Mouse (Mus musculus) cerebellum, postnatal 10 days (tissue): ENCODE data around the gene Slc6a21.
"Not testable (repeated sequence)": the region's sequence is repeated elsewhere in the genome, so short reads cannot be mapped to it uniquely, and the experiment has no call there.

Experiments
- DNase-seq, 2 experiments: peaks; one replicate each; pipeline ENCODE4 v3.0.0; 2021; ENCODE audit warnings: mixed read lengths in 2 of 2

Slc6a21 gene

DNA sequence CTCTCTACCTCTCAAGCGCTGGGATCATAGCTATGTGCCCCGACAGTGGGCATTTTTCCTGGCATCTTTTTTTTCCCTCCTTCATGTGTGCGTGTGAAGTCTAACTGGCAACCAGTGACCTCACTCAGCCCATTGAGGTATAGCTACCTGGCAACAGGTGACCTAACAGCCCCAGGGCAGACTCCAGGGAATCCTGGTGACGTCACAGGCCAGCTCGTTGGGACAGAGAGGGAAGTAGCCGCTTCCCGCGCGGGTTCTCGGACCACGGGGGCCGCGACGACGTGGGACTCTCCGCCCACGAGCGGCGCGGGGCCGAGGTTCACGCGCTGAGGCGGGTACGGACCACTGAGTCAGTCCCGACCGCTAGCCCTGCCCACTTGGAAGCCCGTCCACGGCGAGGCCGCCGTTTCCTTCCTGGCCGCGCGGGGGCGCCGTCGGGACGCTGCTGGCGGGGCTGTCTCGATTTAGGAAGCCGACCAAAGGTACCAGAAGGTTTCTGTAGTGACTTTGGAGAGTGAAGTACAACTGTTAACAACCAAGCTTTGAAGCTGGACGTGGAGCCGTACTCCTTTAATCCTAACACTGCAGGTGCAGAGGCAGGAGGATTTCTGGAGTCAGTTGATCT is at the start of gene Slc6a21:
Gene Slc6a21, plus strand, starts transcription at position 378 of the 625 bp plus-strand sequence.
- DNase-seq = peak; percentile 83 to 86

GRCm38 (mm10) chr7:45228548-45228947 is 48.8 kb upstream of the Slc6a21 start:
- DNase-seq = no peak

DNA sequence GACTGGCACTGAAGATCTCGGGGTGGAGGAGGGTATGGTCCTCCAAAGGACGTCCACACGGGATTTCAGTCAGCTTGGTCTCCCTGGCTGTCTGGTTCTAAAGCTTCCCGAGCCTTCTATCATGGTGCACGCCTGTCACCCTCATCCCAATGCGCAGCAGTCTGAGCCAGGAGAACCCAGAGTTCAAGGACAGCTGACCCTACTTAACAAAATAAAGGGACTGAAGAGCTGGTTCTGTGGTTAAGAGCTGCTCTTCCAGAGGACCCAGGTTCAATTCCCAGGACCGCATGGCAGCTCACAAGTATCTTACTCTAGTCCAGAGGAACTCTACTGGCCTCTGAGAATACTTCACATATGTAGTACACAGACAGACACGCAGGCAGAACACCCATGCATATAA is 48.3 kb upstream of the Slc6a21 start:
- no peak for DNase-seq

DNA sequence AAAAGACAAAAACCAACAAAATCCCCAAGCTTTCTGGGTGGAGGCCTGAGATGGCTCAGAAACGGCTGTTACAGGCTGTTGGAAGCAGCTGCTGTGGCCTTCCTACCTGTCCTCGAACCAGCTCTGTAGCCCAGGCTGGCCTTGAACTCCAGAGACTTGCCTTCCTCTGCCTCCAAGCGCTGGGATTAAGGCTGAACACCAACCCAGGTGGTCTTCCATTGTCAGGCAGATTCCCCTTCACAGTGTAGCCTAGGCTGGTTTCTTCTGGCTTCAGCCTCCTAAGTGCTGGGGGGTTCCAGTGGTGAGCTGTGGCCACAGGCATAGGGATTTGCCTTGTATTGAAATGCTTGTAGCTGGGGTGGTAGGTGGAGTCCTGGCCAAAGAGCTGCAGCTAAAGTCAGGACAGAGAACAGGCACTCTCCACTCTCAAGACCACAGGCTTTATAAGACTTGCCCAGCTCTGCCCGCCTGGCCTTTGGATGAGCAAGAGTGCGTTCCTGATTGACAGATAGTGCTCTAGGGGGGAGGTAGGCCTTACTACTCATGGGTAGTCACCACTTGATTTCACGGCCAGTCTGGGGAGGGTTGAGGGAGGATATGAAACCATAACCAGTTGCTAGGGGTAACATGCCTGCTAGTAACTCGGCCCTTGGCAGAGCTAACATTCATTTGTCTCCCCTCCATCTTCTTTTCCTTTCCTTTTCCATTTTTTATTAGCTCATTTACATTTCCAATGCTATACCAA is 47.7 kb upstream of the Slc6a21 start:
- DNase-seq = no peak

DNA sequence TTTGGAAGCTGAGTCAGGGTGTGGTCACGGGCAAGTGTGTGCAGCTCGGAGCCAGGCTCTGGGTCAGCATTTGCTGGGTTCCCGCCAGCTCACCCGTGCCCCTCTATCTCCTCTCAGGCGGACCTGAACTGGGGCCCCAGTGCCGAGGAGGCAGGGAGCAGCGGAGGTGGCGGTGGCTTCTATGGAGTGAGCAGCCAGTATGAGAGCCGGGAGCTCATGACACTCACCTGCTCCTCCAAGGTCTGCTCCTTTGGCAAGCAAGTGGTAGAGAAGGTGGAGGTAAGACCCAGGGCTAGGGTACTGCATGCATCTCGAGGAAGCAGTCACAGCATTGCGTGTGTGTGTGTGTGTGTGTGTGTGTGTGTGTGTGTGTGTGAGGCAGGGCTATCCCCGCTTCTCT is 46.1 kb upstream of the Slc6a21 start:
- DNase-seq = no peak

DNA sequence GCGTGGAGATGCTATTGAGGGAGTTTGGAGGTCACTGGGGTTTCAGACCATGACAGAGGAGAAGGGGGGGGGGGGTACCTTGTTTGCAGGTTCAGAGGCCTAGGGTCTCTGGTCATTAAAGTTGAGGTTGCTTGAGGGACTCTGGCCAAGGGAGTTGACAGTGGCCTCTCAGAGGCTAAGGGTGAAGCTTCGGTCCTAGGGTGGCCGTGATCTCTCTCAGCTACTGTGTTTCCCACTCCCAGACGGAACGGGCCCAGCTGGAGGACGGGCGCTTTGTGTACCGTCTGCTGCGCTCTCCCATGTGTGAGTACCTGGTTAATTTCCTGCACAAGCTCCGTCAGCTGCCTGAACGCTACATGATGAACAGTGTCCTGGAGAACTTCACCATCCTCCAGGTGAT is 45.4 kb upstream of the Slc6a21 start:
- no peak for DNase-seq

DNA sequence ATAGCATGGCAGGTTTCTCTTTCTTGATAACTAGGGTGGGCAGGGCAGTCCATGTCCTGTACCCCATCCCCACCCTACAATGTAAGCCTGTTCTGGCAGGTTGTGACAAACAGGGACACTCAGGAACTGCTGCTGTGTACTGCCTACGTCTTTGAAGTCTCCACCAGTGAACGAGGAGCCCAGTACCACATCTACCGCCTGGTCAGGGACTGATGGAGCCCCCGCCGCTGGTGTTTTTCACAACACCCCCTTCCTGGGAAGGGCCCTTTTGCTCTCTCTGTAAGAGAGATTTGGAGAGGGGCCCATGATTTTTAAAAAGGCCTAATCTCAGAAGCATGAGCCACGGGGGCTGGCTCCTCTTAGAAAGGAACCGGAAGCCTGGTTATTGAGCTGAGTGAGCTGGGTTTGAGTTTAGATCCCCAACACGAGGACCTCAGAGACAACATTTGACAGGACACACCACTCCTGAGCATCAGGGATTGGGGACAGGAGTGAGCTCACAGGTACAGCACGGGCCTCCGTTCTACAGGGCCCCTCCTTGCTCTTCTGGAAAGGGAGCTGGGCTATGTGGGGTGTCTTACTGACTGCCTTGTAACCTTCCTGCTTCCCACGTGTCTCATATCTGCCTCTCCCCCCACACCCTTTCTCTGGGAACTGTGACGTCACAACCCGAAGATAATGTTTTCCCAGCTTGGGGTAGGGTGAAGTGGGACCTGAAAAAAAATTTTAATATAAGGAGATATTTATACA is 44.4 kb upstream of the Slc6a21 start:
- DNase-seq = peak in 1 of 2 experiments; percentile 33

GRCm38 (mm10) chr7:45233580-45234332 is 43.6 kb upstream of the Slc6a21 start:
- peak; percentile 81 to 85 for DNase-seq

DNA sequence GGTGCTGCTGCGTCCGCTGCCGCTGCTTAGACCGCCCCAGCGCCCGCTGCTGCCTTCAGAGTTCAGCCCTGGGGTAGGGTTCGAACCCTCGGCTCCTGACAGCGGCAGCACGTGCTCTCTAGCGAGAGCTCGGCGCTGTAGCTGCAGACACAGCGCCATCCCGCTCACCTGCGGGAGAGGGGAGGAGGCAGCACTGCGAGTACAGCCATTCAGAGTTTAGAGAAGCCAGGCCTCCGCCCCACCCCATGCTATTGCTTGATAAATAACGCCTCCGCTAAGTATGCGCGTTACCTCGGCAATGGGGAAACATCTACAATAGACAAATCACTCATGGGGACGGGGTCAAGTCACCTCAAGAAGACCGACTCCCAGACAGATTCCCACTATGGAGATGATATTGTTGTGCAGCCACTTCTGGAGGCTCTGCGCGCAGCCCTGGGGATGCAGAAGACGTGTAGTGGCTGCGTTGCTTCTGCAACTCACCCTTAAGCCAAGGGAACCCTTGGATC is 42.9 kb upstream of the Slc6a21 start:
- peak in 1 of 2 experiments; percentile 34 for DNase-seq

GRCm38 (mm10) chr7:45234922-45235571 is 42.3 kb upstream of the Slc6a21 start:
- DNase-seq = peak; percentile 62 to 66

DNA sequence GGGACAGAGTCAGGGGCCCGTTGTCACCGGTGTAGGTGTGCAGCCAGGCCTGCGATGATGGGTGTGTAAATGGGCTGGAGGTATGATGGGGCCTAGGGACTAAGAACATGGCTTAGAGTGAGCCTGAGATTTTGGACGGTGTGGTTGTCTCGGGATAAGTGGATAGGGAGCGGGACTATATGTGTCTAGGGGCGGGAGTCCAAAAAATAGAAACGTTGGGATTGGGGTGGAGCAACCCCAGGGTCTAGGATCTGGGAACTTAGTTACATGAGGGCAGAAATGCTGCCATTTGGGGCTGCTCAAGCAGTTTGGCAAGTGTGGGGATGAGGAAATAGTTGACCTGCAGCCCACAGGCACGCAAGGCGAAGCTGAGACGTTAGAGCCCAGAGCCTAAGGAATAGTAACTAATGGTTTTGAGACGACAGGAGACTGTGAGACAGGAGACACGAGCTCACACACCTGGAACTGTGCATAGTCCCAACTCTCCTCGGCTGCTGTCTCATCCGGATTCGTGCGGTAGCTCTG is 41.6 kb upstream of the Slc6a21 start:
- no peak for DNase-seq

DNA sequence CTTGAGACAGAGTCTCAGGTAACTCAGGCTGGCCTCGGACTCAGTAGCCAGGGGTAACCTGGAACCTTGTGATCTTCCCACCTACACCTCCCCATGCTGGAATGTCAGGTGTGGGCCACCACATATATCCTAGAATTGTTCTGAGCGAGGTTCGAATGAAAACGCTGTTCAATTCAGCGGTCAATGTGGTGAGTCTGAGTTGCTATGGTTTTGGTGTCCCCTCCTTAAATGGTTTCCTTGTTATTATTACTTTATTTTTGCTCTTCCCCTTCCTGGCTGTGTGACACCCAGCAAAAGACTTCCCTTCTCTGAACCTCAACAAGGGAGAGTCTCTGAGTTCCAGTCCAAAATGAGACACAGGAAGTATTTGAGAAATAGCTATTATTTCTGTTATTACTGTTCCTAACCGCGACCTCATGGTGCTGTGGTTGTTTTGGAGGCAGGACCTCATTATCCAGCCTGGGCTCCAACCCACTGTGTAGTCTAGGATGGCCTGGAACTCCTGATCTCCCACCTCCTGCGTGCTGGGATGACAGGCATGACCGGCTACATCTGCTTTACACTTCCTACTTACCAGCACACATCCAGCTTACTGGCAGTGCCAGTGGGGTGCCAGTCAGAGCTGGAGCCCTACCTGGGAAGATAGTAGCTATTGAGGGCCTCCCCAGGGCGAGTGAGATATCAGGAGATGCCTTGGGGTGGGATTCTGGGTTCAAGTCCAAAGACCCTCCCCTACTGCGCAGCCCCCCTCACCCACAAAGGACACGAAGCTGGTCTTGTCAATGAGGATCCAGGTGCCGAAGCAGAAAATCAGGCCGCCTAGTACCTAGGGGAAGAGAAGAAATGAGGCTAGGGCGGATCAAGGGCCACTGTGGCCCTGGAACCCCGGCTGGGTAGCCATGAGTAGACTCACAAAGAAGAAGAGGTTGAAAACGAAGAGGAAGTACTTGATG is 39.3 kb upstream of the Slc6a21 start:
- DNase-seq = no peak

GRCm38 (mm10) chr7:45238723-45239496 is 38.4 kb upstream of the Slc6a21 start, which contains the start of gene Cd37:
Gene Cd37 (minus strand): TSS chr7:45239115.
- DNase-seq = no peak

DNA sequence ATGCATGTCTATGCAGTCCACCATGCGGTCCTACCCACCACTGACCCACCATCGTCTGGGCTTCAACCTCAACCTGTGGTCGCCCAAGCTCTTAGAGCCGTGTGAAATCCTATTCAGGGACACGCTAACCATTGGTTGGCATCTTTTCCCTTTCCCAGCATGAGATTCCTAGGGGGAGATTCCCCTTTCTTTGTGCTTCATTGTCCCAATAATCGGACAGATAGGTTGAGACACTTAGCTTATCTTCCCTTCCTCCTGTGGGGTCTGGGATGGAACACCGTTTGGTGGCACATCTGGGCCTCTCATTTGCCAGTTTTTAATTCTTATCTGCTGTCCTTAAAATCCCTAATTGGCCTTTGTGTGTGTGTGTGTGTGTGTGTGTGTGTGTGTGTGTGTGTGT is 37.2 kb upstream of the Slc6a21 start:
- DNase-seq = no peak

- DNase-seq = peak; percentile 69 to 71
Observed at GRCm38 (mm10) chr7:45240633-45241388, 36.5 kb upstream of the Slc6a21 start, which contains the start of gene Slc6a16. Gene Slc6a16 (plus strand): TSS chr7:45241085.

GRCm38 (mm10) chr7:45241389-45241749 is 35.9 kb upstream of the Slc6a21 start:
- no peak for DNase-seq

DNA sequence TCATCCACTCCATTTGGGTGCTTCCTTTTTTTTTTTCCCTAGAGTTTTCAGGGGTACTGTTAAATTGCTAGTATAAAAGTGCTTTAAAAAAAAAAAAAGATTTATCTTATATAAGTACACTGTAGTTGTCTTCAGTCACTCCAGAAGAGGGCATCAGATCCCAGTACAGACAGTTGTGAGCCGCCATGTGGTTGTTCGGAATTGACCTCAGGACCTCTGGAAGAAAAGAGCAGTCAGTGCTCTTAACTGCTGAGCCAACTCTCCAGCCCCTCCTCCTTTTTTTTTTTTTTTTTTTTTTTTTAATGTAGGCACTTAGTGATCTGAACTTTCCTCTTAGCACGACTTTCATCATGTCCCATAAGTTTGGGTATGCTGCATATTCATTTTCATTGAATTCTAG is 29.6 kb upstream of the Slc6a21 start:
- no peak for DNase-seq

GRCm38 (mm10) chr7:45253806-45254205 is 23.5 kb upstream of the Slc6a21 start:
- DNase-seq = no peak

DNA sequence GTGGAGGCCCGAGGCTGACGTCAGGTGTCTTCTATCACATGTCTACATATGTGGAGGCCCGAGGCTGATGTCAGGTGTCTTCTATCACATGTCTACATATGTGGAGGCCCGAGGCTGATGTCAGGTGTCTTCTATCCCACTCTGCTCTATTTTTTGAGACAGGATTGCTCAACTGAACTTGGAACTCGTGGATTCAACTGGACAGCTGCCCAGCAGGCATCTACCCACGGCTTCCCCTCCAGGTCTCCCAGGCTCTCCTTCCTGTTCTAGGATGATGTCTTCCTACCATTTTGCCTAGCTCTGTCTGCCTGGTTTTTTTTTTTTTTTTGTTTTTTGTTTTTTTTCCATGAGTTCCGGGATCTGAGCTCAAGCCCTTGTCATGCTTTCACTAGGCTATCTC is 21.5 kb upstream of the Slc6a21 start:
- DNase-seq = not testable (repeated sequence)
